Mouse (Mus musculus): ENCODE results near the gene Fbxo22. TPM values are rescaled to one million over a fixed set of nuclear protein-coding genes. Genes with fewer than 3 reads are reported as not detected.
"Not testable (repeated sequence)": the region's sequence is repeated elsewhere in the genome, so short reads cannot be mapped to it uniquely, and the experiment has no call there.

The Fbxo22 gene
- polyA plus RNA-seq, 1 experiment from 2014 or later = 18.7 TPM

GRCm38 (mm10) chr9:55245057-55245750 lies 36.5 kb downstream of the Fbxo22 start:
- not testable (repeated sequence) for H3K36me3 ChIP-seq (ENCODE audit: control insufficient read depth, insufficient read depth); H3K4me2 ChIP-seq (ENCODE audit: low read depth, low read length); H3K27me3 ChIP-seq (ENCODE audit: control insufficient read depth, insufficient read depth, low read depth, low read length); H3K4me3 ChIP-seq (ENCODE audit: low read depth, low read length); H3K4me1 ChIP-seq (ENCODE audit: control insufficient read depth, low read depth, low read length); H3K9ac ChIP-seq (ENCODE audit: low read depth, low read length); H3K9me3 ChIP-seq (replicated peaks; ENCODE audit: control insufficient read depth, low read length); ATAC-seq (ENCODE audit: low read depth); H3K27ac ChIP-seq (ENCODE audit: low read length)
- 69% methylated on average over 1 of the region's 1 CpGs for WGBS (ENCODE audit: insufficient replicate concordance)

GRCm38 (mm10) chr9:55246440-55246839 lies 37.7 kb downstream of the Fbxo22 start:
- H3K4me3 ChIP-seq (ENCODE audit: low read depth, low read length) = no peak overlapping the region
- no peaks in the 10 kb centered on the region for H3K27me3 ChIP-seq (ENCODE audit: control insufficient read depth, insufficient read depth, low read depth, low read length)
- no peaks in the 10 kb centered on the region for H3K9me3 ChIP-seq (replicated peaks; ENCODE audit: control insufficient read depth, low read length)
- 61% methylated on average over 8 of the region's 8 CpGs for WGBS (ENCODE audit: insufficient replicate concordance)
- H3K4me2 ChIP-seq (ENCODE audit: low read depth, low read length) = no peak overlapping the region
- H3K9ac ChIP-seq (ENCODE audit: low read depth, low read length) = no peak overlapping the region
- H3K4me1 ChIP-seq (ENCODE audit: control insufficient read depth, low read depth, low read length) = no peaks in the 10 kb centered on the region
- no peak for ATAC-seq (ENCODE audit: low read depth)
- no peaks in the 10 kb centered on the region for H3K36me3 ChIP-seq (ENCODE audit: control insufficient read depth, insufficient read depth)
- no peak overlapping the region for H3K27ac ChIP-seq (ENCODE audit: low read length)

DNA sequence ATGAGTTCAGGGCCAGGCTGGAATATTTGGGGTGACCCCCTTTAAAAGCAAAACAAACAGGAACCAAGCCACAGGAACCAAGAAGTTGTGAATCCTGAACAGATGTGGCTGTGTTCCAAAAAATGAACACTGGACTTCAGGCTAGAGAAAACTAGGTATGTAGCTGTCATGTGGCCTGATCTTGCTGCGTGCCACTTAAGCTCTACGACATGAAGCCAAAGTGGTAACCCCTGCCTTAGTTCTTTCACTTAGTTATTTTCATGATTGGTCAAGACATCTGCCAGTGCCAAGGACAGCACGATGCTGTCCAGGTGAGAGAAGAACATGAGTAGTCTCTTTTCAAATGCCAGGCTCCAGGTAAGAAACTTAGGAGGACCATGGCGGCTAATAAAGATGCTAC lies 38.2 kb downstream of the Fbxo22 start:
- Histone ChIP-seq H3K4me1 (ENCODE audit: control insufficient read depth, low read depth, low read length) (no peaks in the 10 kb centered on the region), H3K9ac (ENCODE audit: low read depth, low read length) (no peak overlapping the region), H3K4me2 (ENCODE audit: low read depth, low read length) (no peak overlapping the region), H3K27ac (ENCODE audit: low read length) (no peak overlapping the region), H3K4me3 (ENCODE audit: low read depth, low read length) (no peak overlapping the region), H3K9me3 (replicated peaks; ENCODE audit: control insufficient read depth, low read length) (no peaks in the 10 kb centered on the region), H3K27me3 (ENCODE audit: control insufficient read depth, insufficient read depth, low read depth, low read length) (no peaks in the 10 kb centered on the region), H3K36me3 (ENCODE audit: control insufficient read depth, insufficient read depth) (no peaks in the 10 kb centered on the region)
- WGBS (ENCODE audit: insufficient replicate concordance) = 81% methylated on average over 4 of the region's 4 CpGs
- no peak for ATAC-seq (ENCODE audit: low read depth)

- no peak overlapping the region for H3K27ac ChIP-seq (ENCODE audit: low read length)
- no peak overlapping the region for H3K4me3 ChIP-seq (ENCODE audit: low read depth, low read length)
- no peak overlapping the region for H3K4me2 ChIP-seq (ENCODE audit: low read depth, low read length)
- no peak for ATAC-seq (ENCODE audit: low read depth)
- no peaks in the 10 kb centered on the region for H3K27me3 ChIP-seq (ENCODE audit: control insufficient read depth, insufficient read depth, low read depth, low read length)
- WGBS (ENCODE audit: insufficient replicate concordance) = 25% methylated on average over 4 of the region's 4 CpGs
- H3K4me1 ChIP-seq (ENCODE audit: control insufficient read depth, low read depth, low read length) = no peaks in the 10 kb centered on the region
- no peak overlapping the region for H3K9ac ChIP-seq (ENCODE audit: low read depth, low read length)
- H3K9me3 ChIP-seq (replicated peaks; ENCODE audit: control insufficient read depth, low read length) = no peaks in the 10 kb centered on the region
- H3K36me3 ChIP-seq (ENCODE audit: control insufficient read depth, insufficient read depth) = no peaks in the 10 kb centered on the region
Observed at GRCm38 (mm10) chr9:55248465-55248864, 39.7 kb downstream of the Fbxo22 start.

GRCm38 (mm10) chr9:55250595-55251247 lies 42.0 kb downstream of the Fbxo22 start:
- no peak overlapping the region for H3K4me3 ChIP-seq (ENCODE audit: low read depth, low read length)
- WGBS (ENCODE audit: insufficient replicate concordance) = 65% methylated on average over 6 of the region's 6 CpGs
- no peak for ATAC-seq (ENCODE audit: low read depth)
- no peak overlapping the region for H3K4me2 ChIP-seq (ENCODE audit: low read depth, low read length)
- H3K36me3 ChIP-seq (ENCODE audit: control insufficient read depth, insufficient read depth) = no peaks in the 10 kb centered on the region
- H3K9ac ChIP-seq (ENCODE audit: low read depth, low read length) = no peak overlapping the region
- H3K4me1 ChIP-seq (ENCODE audit: control insufficient read depth, low read depth, low read length) = no peaks in the 10 kb centered on the region
- H3K27ac ChIP-seq (ENCODE audit: low read length) = no peak overlapping the region
- no peaks in the 10 kb centered on the region for H3K9me3 ChIP-seq (replicated peaks; ENCODE audit: control insufficient read depth, low read length)
- no peaks in the 10 kb centered on the region for H3K27me3 ChIP-seq (ENCODE audit: control insufficient read depth, insufficient read depth, low read depth, low read length)

- H3K4me3 ChIP-seq (ENCODE audit: low read depth, low read length); H3K4me2 ChIP-seq (ENCODE audit: low read depth, low read length); H3K36me3 ChIP-seq (ENCODE audit: control insufficient read depth, insufficient read depth); H3K9ac ChIP-seq (ENCODE audit: low read depth, low read length); H3K4me1 ChIP-seq (ENCODE audit: control insufficient read depth, low read depth, low read length); ATAC-seq (ENCODE audit: low read depth); H3K9me3 ChIP-seq (replicated peaks; ENCODE audit: control insufficient read depth, low read length); H3K27me3 ChIP-seq (ENCODE audit: control insufficient read depth, insufficient read depth, low read depth, low read length); H3K27ac ChIP-seq (ENCODE audit: low read length): not testable (repeated sequence)
- 19% methylated on average over 2 of the region's 2 CpGs for WGBS (ENCODE audit: insufficient replicate concordance)
Observed at GRCm38 (mm10) chr9:55252097-55252496, 43.4 kb downstream of the Fbxo22 start.

DNA sequence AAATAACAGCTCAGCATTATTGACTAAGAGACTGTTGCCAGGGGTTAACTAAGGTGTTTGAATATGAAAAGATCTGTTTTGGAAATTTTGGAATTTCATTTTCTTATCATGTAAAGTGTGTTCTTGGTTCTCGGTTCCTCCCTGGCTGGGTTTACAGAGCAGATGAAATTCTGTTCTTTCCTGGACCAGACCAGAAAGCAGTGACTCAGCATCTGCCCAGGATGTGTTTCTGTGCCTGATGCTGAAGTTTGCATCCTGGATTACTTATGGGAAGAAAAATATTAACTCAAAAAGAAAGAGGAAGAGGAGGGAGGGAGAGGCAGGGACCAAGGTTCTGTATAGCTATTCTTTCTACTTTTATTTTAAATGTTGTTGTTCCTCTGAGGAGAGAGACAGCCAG lies 45.1 kb downstream of the Fbxo22 start:
- WGBS (ENCODE audit: insufficient replicate concordance) = 12% methylated on average over 1 of the region's 1 CpGs
- no peaks in the 10 kb centered on the region for H3K36me3 ChIP-seq (ENCODE audit: control insufficient read depth, insufficient read depth)

DNA sequence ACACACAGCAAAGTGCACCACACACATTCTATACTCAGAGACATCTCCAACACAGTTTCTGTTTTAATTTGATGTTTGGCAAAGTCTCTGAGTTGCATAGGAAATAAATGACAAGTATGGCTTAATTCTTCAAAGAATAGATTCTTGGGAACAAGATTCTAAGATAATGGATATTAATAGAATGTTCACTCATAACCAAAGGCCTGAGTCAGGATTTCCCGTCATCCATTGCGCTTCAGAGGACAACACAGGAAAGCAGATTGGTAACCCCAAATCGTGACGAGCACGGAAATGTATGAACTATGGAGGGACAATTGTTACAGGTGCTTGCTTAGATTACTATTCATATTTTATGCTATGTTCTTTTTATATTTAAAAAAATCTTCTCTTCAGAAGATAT lies 46.3 kb downstream of the Fbxo22 start:
- Histone ChIP-seq H3K36me3 (ENCODE audit: control insufficient read depth, insufficient read depth) (no peaks in the 10 kb centered on the region), H3K9me3 (replicated peaks; ENCODE audit: control insufficient read depth, low read length) (no peaks in the 10 kb centered on the region), H3K4me2 (ENCODE audit: low read depth, low read length) (no peak overlapping the region), H3K4me3 (ENCODE audit: low read depth, low read length) (no peak overlapping the region), H3K4me1 (ENCODE audit: control insufficient read depth, low read depth, low read length) (no peaks in the 10 kb centered on the region), H3K27ac (ENCODE audit: low read length) (no peak overlapping the region), H3K27me3 (ENCODE audit: control insufficient read depth, insufficient read depth, low read depth, low read length) (no peaks in the 10 kb centered on the region), H3K9ac (ENCODE audit: low read depth, low read length) (no peak overlapping the region)
- no peak for ATAC-seq (ENCODE audit: low read depth)
- 64% methylated on average over 5 of the region's 5 CpGs for WGBS (ENCODE audit: insufficient replicate concordance)

More for the DNA sequence above, 45.1 kb downstream of the Fbxo22 start:
- no peak for ATAC-seq (ENCODE audit: low read depth)
- H3K4me1 ChIP-seq (ENCODE audit: control insufficient read depth, low read depth, low read length) = no peaks in the 10 kb centered on the region
- no peaks in the 10 kb centered on the region for H3K27me3 ChIP-seq (ENCODE audit: control insufficient read depth, insufficient read depth, low read depth, low read length)
- H3K4me3 ChIP-seq (ENCODE audit: low read depth, low read length) = no peak overlapping the region
- no peak overlapping the region for H3K4me2 ChIP-seq (ENCODE audit: low read depth, low read length)
- no peak overlapping the region for H3K9ac ChIP-seq (ENCODE audit: low read depth, low read length)
- H3K9me3 ChIP-seq (replicated peaks; ENCODE audit: control insufficient read depth, low read length) = no peaks in the 10 kb centered on the region
- H3K27ac ChIP-seq (ENCODE audit: low read length) = no peak overlapping the region

DNA sequence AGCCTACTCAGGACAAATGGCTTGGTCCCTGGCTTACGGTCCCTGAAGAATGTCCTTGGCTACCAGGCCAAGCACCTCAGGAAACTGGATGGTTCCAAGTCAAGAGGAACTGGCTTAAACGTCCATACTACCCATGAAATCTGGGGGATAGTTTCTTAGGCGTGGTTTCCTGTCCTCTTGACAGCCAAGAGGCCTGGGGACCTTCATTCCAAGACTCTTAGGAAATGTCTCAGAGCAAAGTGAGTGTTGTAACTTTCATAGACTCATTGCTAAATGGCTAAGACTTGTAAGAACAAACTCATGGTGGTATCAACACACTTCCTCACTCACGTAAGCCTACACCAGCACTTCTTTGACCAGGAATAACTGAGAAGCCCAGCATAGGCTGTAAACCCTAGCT lies 46.9 kb downstream of the Fbxo22 start:
- Histone ChIP-seq H3K27ac (ENCODE audit: low read length) (0 out of 2 replicates have a peak overlapping the region, but pooled peaks have one; percentile 0), H3K9me3 (replicated peaks; ENCODE audit: control insufficient read depth, low read length) (no peaks in the 10 kb centered on the region)
- ATAC-seq (ENCODE audit: low read depth) = no peak

More for the DNA sequence above, 46.9 kb downstream of the Fbxo22 start:
- no peak overlapping the region for H3K9ac ChIP-seq (ENCODE audit: low read depth, low read length)
- H3K27me3 ChIP-seq (ENCODE audit: control insufficient read depth, insufficient read depth, low read depth, low read length) = no peaks in the 10 kb centered on the region
- H3K4me2 ChIP-seq (ENCODE audit: low read depth, low read length) = no peak overlapping the region
- H3K36me3 ChIP-seq (ENCODE audit: control insufficient read depth, insufficient read depth) = no peaks in the 10 kb centered on the region
- 43% methylated on average over 4 of the region's 4 CpGs for WGBS (ENCODE audit: insufficient replicate concordance)
- H3K4me1 ChIP-seq (ENCODE audit: control insufficient read depth, low read depth, low read length) = no peaks in the 10 kb centered on the region
- H3K4me3 ChIP-seq (ENCODE audit: low read depth, low read length) = no peak overlapping the region
